Mouse (Mus musculus) lung, embryonic 15.5 days (tissue): ENCODE results near the gene Alg12. TPM values are rescaled to one million over a fixed set of nuclear protein-coding genes. Genes with fewer than 3 reads are reported as not detected.

Source experiments
- ATAC-seq: fragments of 200-750 bp; cut with Nextera tagmentation; 2 replicates; pipeline ENCODE4 v1.8.0; 2017; ENCODE audit warnings: moderate number of reproducible peaks, borderline replicate concordance; ENCODE audit not compliant: low FRiP score, low TSS enrichment; ENCODE audit errors: extremely low read depth
- H3K27ac ChIP-seq: fragments of 300-500 bp; sonication (generic); 2 replicates; pipeline ENCODE4 v1.5.1; 2015; ENCODE audit warnings: moderate library complexity, mild to moderate bottlenecking, inconsistent platforms
- H3K27me3 ChIP-seq: fragments of 300-500 bp; sonication (generic); 2 replicates; pipeline ENCODE4 v1.6.1; 2015; ENCODE audit warnings: inconsistent platforms
- H3K36me3 ChIP-seq: fragments of 300-500 bp; sonication (generic); 2 replicates; pipeline ENCODE4 v1.6.1; 2015; ENCODE audit warnings: inconsistent platforms
- H3K4me1 ChIP-seq: fragments of 300-500 bp; sonication (generic); 2 replicates; pipeline ENCODE4 v1.6.1; 2015; ENCODE audit warnings: inconsistent platforms
- H3K4me2 ChIP-seq: fragments of 300-500 bp; sonication (generic); 2 replicates; pipeline ENCODE4 v1.6.1; 2015; ENCODE audit warnings: inconsistent platforms, mild to moderate bottlenecking, moderate library complexity
- H3K4me3 ChIP-seq: fragments of 300-500 bp; sonication (generic); 2 replicates; pipeline ENCODE4 v1.5.1; 2015; ENCODE audit warnings: mild to moderate bottlenecking, inconsistent platforms
- H3K9ac ChIP-seq: fragments of 300-500 bp; sonication (generic); 2 replicates; pipeline ENCODE4 v1.6.1; 2015; ENCODE audit warnings: inconsistent platforms
- H3K9me3 ChIP-seq: fragments of 300-500 bp; sonication (generic); 2 replicates; pipeline ENCODE4 v1.6.1; 2016; ENCODE audit warnings: inconsistent platforms
- WGBS: fragments of 180-500 bp; shearing (Covaris S2); methylation state at CpG from one replicate; pipeline ENCODE4 v1.1.7; 2015; 5-methylcytosine and 5-hydroxymethylcytosine counted together
- polyA plus RNA-seq: library from polyadenylated mRNA; unstranded; fragments of >200 nt; fragmentation: Nextera tagmentation; extraction: Ambion mirVana; gene quantifications from 2 replicates; pipeline ENCODE4 v1.2.1, GENCODE M21; 2015

The Alg12 gene
- polyA plus RNA-seq, 1 experiment from 2014 or later = 14.4 TPM

- Histone ChIP-seq H3K4me3 (no peak overlapping the region), H3K27me3 (no peaks in the 10 kb centered on the region), H3K4me2 (no peak overlapping the region; the same call in 1 of the 2 replicates), H3K9ac (0 out of 2 replicates have a peak overlapping the region, but pooled peaks have one; percentile 17), H3K36me3 (no peaks in the 10 kb centered on the region), H3K4me1 (peaks cover 42% of the 10 kb centered on the region), H3K9me3 (no peaks in the 10 kb centered on the region), H3K27ac (peak overlapping the region; percentile 92)
- ATAC-seq = no peak
- WGBS = 48% methylated on average over 10 of the region's 10 CpGs
Measured at GRCm38 (mm10) chr15:88840126-88840525, 21.0 kb upstream of the Alg12 start.

- Histone ChIP-seq H3K27me3 (no peaks in the 10 kb centered on the region), H3K9me3 (no peaks in the 10 kb centered on the region), H3K9ac (0 out of 2 replicates have a peak overlapping the region, but pooled peaks have one; percentile 17), H3K4me2 (peak overlapping the region; percentile 16; the same call in 1 of the 2 replicates), H3K4me1 (peaks cover 42% of the 10 kb centered on the region), H3K36me3 (no peaks in the 10 kb centered on the region), H3K27ac (peak overlapping the region; percentile 92), H3K4me3 (no peak overlapping the region)
- peak; percentile 81 for ATAC-seq
- 11% methylated on average over 9 of the region's 9 CpGs for WGBS
Measured at GRCm38 (mm10) chr15:88839271-88839670, 20.2 kb upstream of the Alg12 start.

DNA sequence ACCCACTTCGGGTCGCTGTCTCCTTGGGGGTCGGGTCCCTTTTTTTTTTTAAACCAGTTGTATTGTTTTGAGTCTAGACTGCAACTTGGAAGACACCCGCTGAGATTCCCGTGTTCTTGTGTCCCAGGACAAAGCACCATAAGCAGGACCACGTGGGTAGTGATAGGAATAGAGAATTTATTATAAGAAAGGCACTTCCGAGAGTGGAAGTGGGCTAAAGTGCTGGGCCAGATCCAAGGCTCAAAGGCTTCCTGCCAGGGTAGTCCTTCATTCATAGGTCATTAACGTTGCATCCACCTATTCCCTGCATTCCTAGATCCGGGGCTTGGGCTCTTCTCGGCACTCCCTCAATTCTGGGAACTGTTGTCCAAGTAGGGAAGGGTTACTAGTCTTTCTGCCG, 18.9 kb upstream of the Alg12 start:
- peak overlapping the region; percentile 50 for H3K4me3 ChIP-seq
- whole genome bisulfite sequencing = 1% methylated on average over 11 of the region's 11 CpGs
- no peaks in the 10 kb centered on the region for H3K27me3 ChIP-seq
- peaks cover 35% of the 10 kb centered on the region for H3K4me1 ChIP-seq
- H3K9ac ChIP-seq = peak overlapping the region; percentile 44
- H3K27ac ChIP-seq = peak overlapping the region; percentile 75
- H3K36me3 ChIP-seq = no peaks in the 10 kb centered on the region
- ATAC-seq = no peak
- H3K9me3 ChIP-seq = no peaks in the 10 kb centered on the region
- peak overlapping the region; percentile 93 for H3K4me2 ChIP-seq

- H3K27ac ChIP-seq = peak overlapping the region; percentile 75
- no peaks in the 10 kb centered on the region for H3K27me3 ChIP-seq
- under 1% methylated on average over 39 of the region's 39 CpGs for WGBS
- no peaks in the 10 kb centered on the region for H3K9me3 ChIP-seq
- peaks cover 35% of the 10 kb centered on the region for H3K4me1 ChIP-seq
- H3K36me3 ChIP-seq = no peaks in the 10 kb centered on the region
- peak overlapping the region; percentile 93 for H3K4me2 ChIP-seq
- peak; percentile 55; the same call in 1 of the 2 replicates for ATAC-seq
- peak overlapping the region; percentile 50 for H3K4me3 ChIP-seq
- H3K9ac ChIP-seq = peak overlapping the region; percentile 44
Measured at GRCm38 (mm10) chr15:88837199-88837932, 18.2 kb upstream of the Alg12 start.

- Histone ChIP-seq H3K4me1 (peaks cover 37% of the 10 kb centered on the region), H3K4me3 (peak overlapping the region; percentile 50; the same call in 1 of the 2 replicates), H3K4me2 (peak overlapping the region; percentile 93), H3K9ac (no peak overlapping the region), H3K9me3 (no peaks in the 10 kb centered on the region), H3K27ac (no peak overlapping the region), H3K27me3 (no peaks in the 10 kb centered on the region), H3K36me3 (no peaks in the 10 kb centered on the region)
- ATAC-seq = no peak
- WGBS = 56% methylated on average over 5 of the region's 5 CpGs
Measured at GRCm38 (mm10) chr15:88836571-88836970, 17.5 kb upstream of the Alg12 start.

DNA sequence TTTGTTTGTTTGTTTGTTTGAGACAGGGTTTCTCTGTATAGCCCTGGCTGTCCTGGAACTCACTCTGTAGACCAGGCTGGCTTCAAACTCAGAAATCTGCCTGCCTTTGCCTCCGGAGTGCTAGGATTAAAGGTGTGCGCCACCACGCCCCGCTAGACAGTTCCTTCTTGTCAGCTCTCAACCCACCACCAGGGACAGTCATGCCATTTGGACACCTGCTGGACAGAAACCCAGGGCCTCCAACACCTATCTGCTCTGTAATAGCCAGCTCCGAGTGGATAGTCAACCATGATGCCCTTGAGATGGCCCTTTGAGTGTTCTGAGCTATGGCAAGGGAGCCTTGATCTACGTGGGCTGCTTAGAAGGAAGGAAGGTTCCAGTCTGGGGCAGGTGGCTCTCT, 16.9 kb upstream of the Alg12 start:
- Histone ChIP-seq H3K4me3 (no peak overlapping the region), H3K36me3 (no peaks in the 10 kb centered on the region), H3K27ac (no peak overlapping the region), H3K4me2 (no peak overlapping the region), H3K9me3 (no peaks in the 10 kb centered on the region), H3K9ac (no peak overlapping the region), H3K4me1 (peaks cover 39% of the 10 kb centered on the region), H3K27me3 (no peaks in the 10 kb centered on the region)
- no peak for ATAC-seq
- 78% methylated on average over 6 of the region's 6 CpGs for WGBS

DNA sequence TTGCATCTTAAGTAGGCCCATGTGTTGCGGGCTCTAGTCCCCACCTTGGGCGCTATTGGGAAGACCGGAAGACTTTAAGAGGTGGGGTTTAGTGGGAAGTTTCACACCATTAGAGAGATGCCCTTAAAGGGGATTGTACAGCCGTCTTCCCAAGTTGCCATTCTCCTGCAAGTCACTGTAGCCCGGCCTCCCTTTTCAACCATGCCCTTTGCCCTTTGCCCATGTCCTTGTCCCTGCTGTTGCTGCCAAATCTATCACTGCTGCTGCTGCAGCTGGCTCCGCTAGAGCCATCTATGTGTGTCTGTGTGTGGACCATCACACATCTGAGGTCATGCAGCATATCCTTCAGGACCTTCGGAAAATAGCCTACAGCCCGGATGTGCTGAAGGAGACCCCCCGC, 13.4 kb upstream of the Alg12 start:
- H3K27me3 ChIP-seq = no peaks in the 10 kb centered on the region
- no peak overlapping the region for H3K4me2 ChIP-seq
- no peak for ATAC-seq
- no peak overlapping the region for H3K9ac ChIP-seq
- H3K4me3 ChIP-seq = no peak overlapping the region
- H3K36me3 ChIP-seq = no peaks in the 10 kb centered on the region
- 60% methylated on average over 9 of the region's 9 CpGs for WGBS
- H3K9me3 ChIP-seq = no peaks in the 10 kb centered on the region
- peaks cover 17% of the 10 kb centered on the region for H3K4me1 ChIP-seq
- no peak overlapping the region for H3K27ac ChIP-seq

DNA sequence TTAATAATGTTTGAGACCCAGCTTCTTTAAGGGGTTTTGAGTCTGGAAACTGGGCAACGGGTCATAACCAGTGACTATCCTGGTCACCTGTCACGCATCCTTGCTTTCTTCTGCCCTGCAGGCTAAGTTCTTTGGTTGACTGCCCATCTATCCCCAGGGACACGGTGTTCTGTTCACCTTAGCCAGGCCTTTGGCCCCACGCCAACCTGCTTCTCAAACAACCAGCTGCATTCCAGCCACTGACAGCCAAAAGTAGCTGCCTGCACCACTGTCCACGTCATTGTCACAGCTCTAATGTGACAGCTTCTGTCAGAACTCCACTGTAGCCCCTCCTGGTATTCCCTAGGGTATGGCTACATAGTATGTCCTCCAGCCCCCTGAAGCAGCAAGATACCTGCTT, 12.4 kb upstream of the Alg12 start:
- H3K4me2 ChIP-seq = no peak overlapping the region
- no peaks in the 10 kb centered on the region; the same call in 1 of the 2 replicates for H3K36me3 ChIP-seq
- no peak overlapping the region for H3K4me3 ChIP-seq
- H3K9me3 ChIP-seq = no peaks in the 10 kb centered on the region
- no peaks in the 10 kb centered on the region for H3K27me3 ChIP-seq
- ATAC-seq = no peak
- WGBS = 35% methylated on average over 5 of the region's 5 CpGs
- H3K27ac ChIP-seq = no peak overlapping the region
- peaks cover 7% of the 10 kb centered on the region for H3K4me1 ChIP-seq
- no peak overlapping the region for H3K9ac ChIP-seq

- H3K4me2 ChIP-seq = no peak overlapping the region
- WGBS = 84% methylated on average over 5 of the region's 5 CpGs
- no peak overlapping the region for H3K27ac ChIP-seq
- no peak for ATAC-seq
- H3K4me3 ChIP-seq = no peak overlapping the region
- peaks cover 4% of the 10 kb centered on the region; the same call in 1 of the 2 replicates for H3K36me3 ChIP-seq
- no peaks in the 10 kb centered on the region for H3K9me3 ChIP-seq
- no peak overlapping the region for H3K9ac ChIP-seq
- H3K4me1 ChIP-seq = peaks cover 7% of the 10 kb centered on the region
- H3K27me3 ChIP-seq = no peaks in the 10 kb centered on the region
Measured at GRCm38 (mm10) chr15:88830696-88831095, 11.6 kb upstream of the Alg12 start.

DNA sequence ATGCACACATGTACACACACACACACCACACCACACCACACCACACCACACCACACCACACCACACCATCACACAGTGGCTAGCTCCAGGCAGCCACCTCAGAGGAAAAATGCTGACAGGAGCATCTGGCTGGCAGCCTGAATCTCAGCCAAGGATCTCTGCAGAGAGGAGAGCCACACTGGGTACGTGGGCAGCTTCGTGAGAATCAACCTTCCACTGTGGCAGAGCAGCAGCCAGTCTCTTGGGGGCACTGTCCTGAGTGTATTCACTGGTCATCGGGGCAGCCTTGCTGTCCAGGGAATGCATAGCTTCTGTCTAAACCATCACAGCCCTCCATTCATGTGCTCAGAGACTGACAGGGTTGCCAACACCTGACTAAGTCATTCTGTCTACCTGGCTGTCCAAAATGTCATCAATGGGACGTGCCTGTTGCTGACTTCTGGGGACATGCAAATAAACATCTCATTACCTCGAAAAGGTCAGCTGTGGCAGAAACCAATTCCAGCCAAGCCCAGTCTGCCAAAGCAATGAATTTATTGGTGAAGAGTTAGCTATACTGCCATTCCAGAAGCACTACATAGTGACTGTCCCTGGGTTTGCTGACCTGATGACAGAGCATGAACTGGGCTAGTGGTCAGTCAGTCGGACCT, 10.8 kb upstream of the Alg12 start:
- H3K36me3 ChIP-seq = peaks cover 10% of the 10 kb centered on the region
- no peak overlapping the region for H3K27ac ChIP-seq
- no peak overlapping the region for H3K4me3 ChIP-seq
- no peaks in the 10 kb centered on the region for H3K9me3 ChIP-seq
- no peak for ATAC-seq
- H3K4me1 ChIP-seq = peaks cover 7% of the 10 kb centered on the region
- H3K4me2 ChIP-seq = no peak overlapping the region
- no peaks in the 10 kb centered on the region for H3K27me3 ChIP-seq
- H3K9ac ChIP-seq = no peak overlapping the region
- WGBS = 61% methylated on average over 6 of the region's 6 CpGs

DNA sequence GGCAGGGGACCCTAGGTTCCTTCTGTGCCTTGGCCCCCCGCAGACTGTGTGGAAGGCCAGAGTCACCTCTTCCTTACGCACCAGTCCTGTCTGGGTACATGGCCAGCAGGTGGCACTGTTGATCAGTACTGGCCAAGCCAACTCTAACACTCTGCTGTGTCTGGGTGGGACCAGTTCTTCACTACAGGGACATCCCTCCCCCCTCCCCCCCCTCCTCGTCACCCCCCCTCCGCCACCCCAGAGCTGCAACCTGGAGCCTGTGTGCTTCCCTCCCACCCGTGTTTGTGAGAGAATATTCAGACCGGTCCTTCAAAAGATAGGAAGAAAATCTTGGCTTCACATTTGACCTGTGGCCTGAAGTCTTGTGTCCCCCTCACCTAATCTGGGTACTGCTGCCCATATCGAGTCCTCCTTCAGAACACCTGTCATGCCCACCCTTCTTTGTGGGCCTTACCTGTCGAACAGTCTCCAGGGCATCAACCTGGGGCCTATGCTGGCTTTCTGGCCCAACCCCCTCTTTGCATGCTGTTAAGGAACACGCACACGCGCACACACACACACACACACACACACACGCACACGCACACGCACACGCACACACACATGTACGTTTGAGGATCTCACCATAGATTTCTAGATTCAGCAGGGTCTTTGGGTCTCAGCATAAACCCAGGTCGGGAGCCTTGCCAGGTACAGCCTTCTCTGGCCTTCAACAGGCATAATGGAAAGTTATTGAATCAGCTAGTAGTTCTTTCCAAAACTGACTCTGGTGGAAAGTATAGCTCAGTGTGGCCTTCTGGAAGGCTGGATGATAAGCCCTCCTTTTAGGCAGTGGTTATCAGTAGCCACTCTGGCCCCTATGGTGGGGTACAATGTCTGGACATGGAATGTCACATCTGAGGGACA, 9.9 kb upstream of the Alg12 start:
- no peak overlapping the region for H3K4me2 ChIP-seq
- H3K36me3 ChIP-seq = peaks cover 18% of the 10 kb centered on the region
- ATAC-seq = peak; percentile 84
- 48% methylated on average over 17 of the region's 17 CpGs for WGBS
- H3K27ac ChIP-seq = no peak overlapping the region
- no peak overlapping the region for H3K9ac ChIP-seq
- no peak overlapping the region for H3K4me3 ChIP-seq
- no peaks in the 10 kb centered on the region for H3K9me3 ChIP-seq
- H3K27me3 ChIP-seq = no peaks in the 10 kb centered on the region
- H3K4me1 ChIP-seq = peaks cover 7% of the 10 kb centered on the region
